Mouse (Mus musculus): ENCODE measurements at regions not wholly inside any gene's neighbourhood (a gene's known extent, or its start where the extent isn't known, plus 50 kb on each side); places are given as distances from the start of the nearest gene placed in this dataset.

GRCm38 (mm10) chr9:85458356-85458755 is 131.2 kb upstream of the Tent5a start:
- ATAC-seq (replicated peaks; ENCODE audit: low read depth, poor library complexity, severe bottlenecking) = peak; percentile 61; the same call in 1 of the 2 replicates

- ATAC-seq (replicated peaks; ENCODE audit: low read depth, poor library complexity, severe bottlenecking) = peak; percentile 61
Measured at GRCm38 (mm10) chr9:85457400-85457799, 130.3 kb upstream of the Tent5a start.

- no peak for ATAC-seq (replicated peaks; ENCODE audit: low read depth, poor library complexity, severe bottlenecking)
Measured at GRCm38 (mm10) chr9:85455382-85455781, 128.2 kb upstream of the Tent5a start.

GRCm38 (mm10) chr9:85452196-85452857 is 125.2 kb upstream of the Tent5a start:
- ATAC-seq (replicated peaks; ENCODE audit: low read depth, poor library complexity, severe bottlenecking) = peak; percentile 78

- ATAC-seq (replicated peaks; ENCODE audit: low read depth, poor library complexity, severe bottlenecking) = no peak
Measured at GRCm38 (mm10) chr9:85451349-85451748, 124.2 kb upstream of the Tent5a start.

GRCm38 (mm10) chr9:85450877-85451276 is 123.7 kb upstream of the Tent5a start:
- no peak for ATAC-seq (replicated peaks; ENCODE audit: low read depth, poor library complexity, severe bottlenecking)

GRCm38 (mm10) chr9:85449493-85449892 is 122.3 kb upstream of the Tent5a start:
- peak; percentile 76 for ATAC-seq (replicated peaks; ENCODE audit: low read depth, poor library complexity, severe bottlenecking)

- no peak for ATAC-seq (replicated peaks; ENCODE audit: low read depth, poor library complexity, severe bottlenecking)
Measured at GRCm38 (mm10) chr9:85442761-85443505, 115.8 kb upstream of the Tent5a start.

GRCm38 (mm10) chr9:85439664-85440063 is 112.5 kb upstream of the Tent5a start:
- ATAC-seq (replicated peaks; ENCODE audit: low read depth, poor library complexity, severe bottlenecking) = no peak

GRCm38 (mm10) chr9:85432220-85432619 is 105.1 kb upstream of the Tent5a start:
- ATAC-seq (replicated peaks; ENCODE audit: low read depth, poor library complexity, severe bottlenecking) = no peak

GRCm38 (mm10) chr9:85426809-85427208 is 99.7 kb upstream of the Tent5a start:
- ATAC-seq (replicated peaks; ENCODE audit: low read depth, poor library complexity, severe bottlenecking) = peak; percentile 50

- ATAC-seq (replicated peaks; ENCODE audit: low read depth, poor library complexity, severe bottlenecking) = 0 out of 2 replicates have a peak, but pooled peaks have one; percentile 29
Measured at GRCm38 (mm10) chr9:85423908-85424307, 96.8 kb upstream of the Tent5a start.

GRCm38 (mm10) chr9:85414391-85414790 is 87.2 kb upstream of the Tent5a start:
- no peak for ATAC-seq (replicated peaks; ENCODE audit: low read depth, poor library complexity, severe bottlenecking)

GRCm38 (mm10) chr9:85413813-85414212 is 86.7 kb upstream of the Tent5a start:
- ATAC-seq (replicated peaks; ENCODE audit: low read depth, poor library complexity, severe bottlenecking) = no peak

GRCm38 (mm10) chr9:85410643-85411296 is 83.6 kb upstream of the Tent5a start:
- peak; percentile 96 for ATAC-seq (replicated peaks; ENCODE audit: low read depth, poor library complexity, severe bottlenecking)

GRCm38 (mm10) chr9:85409974-85410506 is 82.9 kb upstream of the Tent5a start:
- ATAC-seq (replicated peaks; ENCODE audit: low read depth, poor library complexity, severe bottlenecking) = no peak

- no peak for ATAC-seq (replicated peaks; ENCODE audit: low read depth, poor library complexity, severe bottlenecking)
Measured at GRCm38 (mm10) chr9:85408461-85408860, 81.3 kb upstream of the Tent5a start.

- ATAC-seq (replicated peaks; ENCODE audit: low read depth, poor library complexity, severe bottlenecking) = no peak
Measured at GRCm38 (mm10) chr9:85407592-85407991, 80.4 kb upstream of the Tent5a start.

- ATAC-seq (replicated peaks; ENCODE audit: low read depth, poor library complexity, severe bottlenecking) = no peak
Measured at GRCm38 (mm10) chr9:85401736-85402135, 74.6 kb upstream of the Tent5a start.

GRCm38 (mm10) chr9:85400600-85401313 is 73.6 kb upstream of the Tent5a start:
- ATAC-seq (replicated peaks; ENCODE audit: low read depth, poor library complexity, severe bottlenecking) = no peak
